11 mouse cellular contexts compared by ENCODE assay signal in genomic region chr14:116937910-116938560, GRCm38 (mm10). TPM values are rescaled to one million over a fixed set of nuclear protein-coding genes. Genes with fewer than 3 reads are reported as not detected.
DNase-seq lines count a peak whose midpoint lies in the region; ATAC-seq and TF ChIP-seq lines count a peak whose summit lies in the region.
"Had no signal": no experiment of that assay in that cellular context is flagged by ENCODE, and none has a peak within 500 bp of the region (broad histone marks: within the 10 kb centered on the region; RNA-seq: fewer than 3 reads in every experiment).

No protein-coding gene starts in this region.

- no peaks in the 10 kb centered on the region for H3K36me3 ChIP-seq in heart, adult 2 months (ENCODE audit: control insufficient read depth, insufficient read depth, low read length)
- H3K36me3 ChIP-seq in midbrain, embryonic 13.5 days, result no peaks in the 10 kb centered on the region
- H3K36me3 ChIP-seq in midbrain, embryonic 11.5 days (ENCODE audit: control insufficient read depth, insufficient read depth, low read length), result no peaks in the 10 kb centered on the region
- H3K36me3 ChIP-seq: neural tube, embryonic 12.5 days had no signal

- H3K4me3 ChIP-seq in heart, adult 2 months, result no peak overlapping the region
- H3K4me3 ChIP-seq in midbrain, embryonic 13.5 days (replicated peaks), result no peak overlapping the region
- H3K4me3 ChIP-seq in midbrain, embryonic 11.5 days (ENCODE audit: low read depth, low read length), result no peak overlapping the region
- H3K4me3 ChIP-seq: neural tube, embryonic 12.5 days had no signal

- H3K4me2 ChIP-seq in midbrain, embryonic 13.5 days (replicated peaks), result no peak overlapping the region
- no peak overlapping the region for H3K4me2 ChIP-seq in midbrain, embryonic 11.5 days
- H3K4me2 ChIP-seq: neural tube, embryonic 12.5 days had no signal

- TF ChIP-seq CTCF in heart, adult 2 months (IDR thresholded peaks at IDR 0.05), result peak; percentile 35

- whole genome bisulfite sequencing in heart, adult 2 months, result 57% methylated on average over 14 of the region's 14 CpGs
- WGBS in midbrain, embryonic 13.5 days, result 73% methylated on average over 14 of the region's 14 CpGs
- 86% methylated on average over 14 of the region's 14 CpGs for WGBS in midbrain, embryonic 11.5 days

- no peaks in the 10 kb centered on the region for H3K79me2 ChIP-seq in heart, adult 2 months (replicated peaks; ENCODE audit: control insufficient read depth, insufficient read depth, low read length)

- no peak for DNase-seq in heart, adult 2 months
- DNase-seq in heart, adult 18-20 months, result no peak
- DNase-seq in midbrain, embryonic 11.5 days (ENCODE audit: low spot score, missing footprints), result no peak
- peak; percentile 41 to 43 for DNase-seq in right cerebral cortex, postnatal 10 days (ENCODE audit: low spot score in 2 of 2)
- no peak for DNase-seq in kidney, adult 18-20 months
- no peak for DNase-seq in spleen, postnatal 14 days (ENCODE audit: low spot score in 2 of 2)
- DNase-seq: lung, adult 18-20 months had no signal

- intact Hi-C loops in heart, adult 2 months (cut with DNase I), result no loop called here

- ATAC-seq in midbrain, embryonic 13.5 days, result peak; percentile 66; the same call in 1 of the 2 replicates
- no peak for ATAC-seq in midbrain, embryonic 11.5 days (ENCODE audit: low FRiP score)
- ATAC-seq in hematopoietic stem cell, adult 5-6 weeks (replicated peaks in 1 of 2; ENCODE audit: insufficient read depth in 1 of 2, low FRiP score in 2 of 2, low TSS enrichment in 1 of 2, low read depth in 1 of 2, poor library complexity in 2 of 2, severe bottlenecking in 2 of 2), result peak; percentile 45 to 62; a peak in 1 of 4 replicates

- H3K9ac ChIP-seq in heart, adult 2 months (ENCODE audit: low read depth, low read length), result no peak overlapping the region
- H3K9ac ChIP-seq in midbrain, embryonic 13.5 days (replicated peaks), result no peak overlapping the region
- H3K9ac ChIP-seq in midbrain, embryonic 11.5 days (ENCODE audit: low read length), result no peak overlapping the region
- H3K9ac ChIP-seq: neural tube, embryonic 12.5 days had no signal

- no peaks in the 10 kb centered on the region for H3K27me3 ChIP-seq in heart, adult 2 months (ENCODE audit: control insufficient read depth, insufficient read depth, low read length)
- H3K27me3 ChIP-seq in midbrain, embryonic 13.5 days, result no peaks in the 10 kb centered on the region
- H3K27me3 ChIP-seq in midbrain, embryonic 11.5 days (ENCODE audit: control insufficient read depth, insufficient read depth, low read length), result no peaks in the 10 kb centered on the region
- H3K27me3 ChIP-seq: neural tube, embryonic 12.5 days had no signal

- no peak overlapping the region for H3K27ac ChIP-seq in heart, adult 2 months
- H3K27ac ChIP-seq in midbrain, embryonic 13.5 days, result no peak overlapping the region
- H3K27ac ChIP-seq in midbrain, embryonic 11.5 days (ENCODE audit: low read depth, low read length), result no peak overlapping the region
- H3K27ac ChIP-seq: neural tube, embryonic 12.5 days had no signal

- TF ChIP-seq EP300 in heart, adult 2 months (IDR thresholded peaks at IDR 0.05; ENCODE audit: insufficient read depth, low read depth, low read length), result no peak

- H3K9me3 ChIP-seq in midbrain, embryonic 13.5 days, result no peaks in the 10 kb centered on the region
- H3K9me3 ChIP-seq in midbrain, embryonic 11.5 days (ENCODE audit: control insufficient read depth, low read length), result no peaks in the 10 kb centered on the region
- H3K9me3 ChIP-seq: neural tube, embryonic 12.5 days had no signal

- H3K4me1 ChIP-seq in heart, adult 2 months (ENCODE audit: control insufficient read depth, insufficient read depth, low read length), result no peaks in the 10 kb centered on the region
- no peaks in the 10 kb centered on the region for H3K4me1 ChIP-seq in midbrain, embryonic 13.5 days (replicated peaks)
- no peaks in the 10 kb centered on the region for H3K4me1 ChIP-seq in midbrain, embryonic 11.5 days (ENCODE audit: control insufficient read depth, insufficient read depth, low read length)
- H3K4me1 ChIP-seq: neural tube, embryonic 12.5 days had no signal

- no peak for TF ChIP-seq POLR2A in heart, adult 2 months (IDR thresholded peaks at IDR 0.05; ENCODE audit: insufficient read depth, low read depth, low read length)

RNA-seq across cellular contexts. Expression of gene Gpc6, which starts 12.9 kb away (rescaled TPM):
- 10 to 100 TPM in 1 of 2 experiments, 1 to 10 TPM in 1; 8.0 to 10.3 TPM for total RNA-seq in heart, adult 2 months (2021)
- 4.6 and 8.4 TPM in 2 replicates for polyA plus RNA-seq in heart, adult 2 months (2012; rRNA removed)
- 10 to 100 TPM in 1 of 2 experiments, 1 to 10 TPM in 1; 9.7 to 10.5 TPM for total RNA-seq in heart, adult 18-20 months (2021)
- polyA plus RNA-seq in midbrain, embryonic 13.5 days (2015; fragmentation: Nextera tagmentation; extraction: Ambion mirVana), result 20.3 and 20.8 TPM in 2 replicates
- polyA plus RNA-seq in midbrain, embryonic 11.5 days (2014; fragmentation: Nextera tagmentation; extraction: Ambion mirVana), result 24.6 and 25.1 TPM in 2 replicates
- not detected in 2 replicates for total RNA-seq in hematopoietic stem cell, adult 5-6 weeks (2017)
- total RNA-seq: MEL had no signal

Comparison
In these comparisons a context has a peak if more than half of its experiments do, and no peak if none do; other contexts are left out.
1. DNase-seq: peak in right cerebral cortex, postnatal 10 days (2 of 2); none in heart, adult 2 months (0 of 2), heart, adult 18-20 months (0 of 2), midbrain, embryonic 11.5 days (single experiment), kidney, adult 18-20 months (single experiment) and spleen, postnatal 14 days (0 of 2).